Mouse (Mus musculus) CH12.LX (cell line): ENCODE data around the gene Osbpl3. TPM values are rescaled to one million over a fixed set of nuclear protein-coding genes. Genes with fewer than 3 reads are reported as not detected.

Experiments
- DNase-seq: peaks from one replicate; pipeline ENCODE4 v3.0.0-alpha.2; 2013; ENCODE audit errors: extremely low read depth
- H3K27ac ChIP-seq: 2 replicates; pipeline ENCODE4 v1.5.1; 2012; ENCODE audit warnings: low read depth, mild to moderate bottlenecking, control low read depth, moderate library complexity; ENCODE audit not compliant: insufficient read depth
- H3K27me3 ChIP-seq: replicated peaks from 2 replicates; pipeline ENCODE3; 2012; ENCODE audit warnings: inconsistent platforms
- H3K36me3 ChIP-seq, 2 experiments: replicated peaks in 1 of 2; 2 replicates each; pipeline versions ENCODE3 to v1.6.1; 2012; ENCODE audit warnings: inconsistent platforms in 1 of 2, low read length in 1 of 2, mild to moderate bottlenecking in 1 of 2, mixed read lengths in 1 of 2, moderate library complexity in 1 of 2; ENCODE audit not compliant: control insufficient read depth in 1 of 2, insufficient read depth in 1 of 2
- H3K4me1 ChIP-seq, 2 experiments: 2 replicates each; pipeline ENCODE4 v1.6.1; 2012; ENCODE audit warnings: inconsistent platforms in 1 of 2, moderate library complexity in 1 of 2; ENCODE audit not compliant: insufficient read depth in 2 of 2, control insufficient read depth in 1 of 2
- H3K4me2 ChIP-seq: 2 replicates; pipeline ENCODE4 v1.6.1; 2012; ENCODE audit warnings: low read depth, mild to moderate bottlenecking, control low read depth; ENCODE audit not compliant: poor library complexity, insufficient read depth, severe bottlenecking
- H3K4me3 ChIP-seq, 3 experiments: fragments of 150-350 bp in 1 of 3; sonication (generic) in 1 of 3; replicated peaks in 1 of 3; 2 replicates each; pipeline versions ENCODE3 to v1.5.1; 2011 to 2012; ENCODE audit warnings: low read depth in 2 of 3, low read length in 2 of 3, mild to moderate bottlenecking in 2 of 3, moderate library complexity in 2 of 3, control low read depth in 1 of 3, improper control_type of control experiment in 1 of 3, inconsistent platforms in 1 of 3, mixed read lengths in 1 of 3; ENCODE audit not compliant: poor library complexity in 1 of 3
- H3K79me2 ChIP-seq: replicated peaks from 2 replicates; pipeline ENCODE4 v1.6.1; 2012; ENCODE audit warnings: mild to moderate bottlenecking, moderate library complexity; ENCODE audit not compliant: control insufficient read depth, poor library complexity, insufficient read depth, severe bottlenecking; ENCODE audit errors: extremely low read depth
- H3K9ac ChIP-seq: 2 replicates; pipeline ENCODE4 v1.6.1; 2012; ENCODE audit warnings: low read depth, mild to moderate bottlenecking, control low read depth, moderate library complexity; ENCODE audit not compliant: insufficient read depth
- H3K9me3 ChIP-seq: replicated peaks from 2 replicates; pipeline ENCODE3; 2012; ENCODE audit warnings: low read length, inconsistent platforms, mixed read lengths
- CHD2 ChIP-seq: IDR thresholded peaks from 2 replicates; pipeline ENCODE4 v1.6.1; 2011; ENCODE audit warnings: low read length, improper control_type of control experiment
- CTCF ChIP-seq, 2 experiments: IDR thresholded peaks in 1 of 2; conservative IDR thresholded peaks in 1 of 2; 2 replicates each; pipeline ENCODE4 v1.5.1; 2011 to 2012; ENCODE audit warnings: low read depth in 2 of 2, low read length in 2 of 2, improper control_type of control experiment in 1 of 2, inconsistent platforms in 1 of 2, mild to moderate bottlenecking in 1 of 2, moderate library complexity in 1 of 2
- ELF1 ChIP-seq: IDR thresholded peaks from 2 replicates; pipeline ENCODE4 v1.6.1; 2014; ENCODE audit warnings: low read depth, mild to moderate bottlenecking, inconsistent platforms, low read length, improper control_type of control experiment
- ETS1 ChIP-seq: conservative IDR thresholded peaks from 2 replicates; pipeline ENCODE4 v1.6.1; 2012; ENCODE audit warnings: low read depth, mild to moderate bottlenecking, inconsistent platforms, low read length, improper control_type of control experiment, moderate library complexity
- KAT2A ChIP-seq: IDR thresholded peaks from 2 replicates; pipeline ENCODE4 v1.6.1; 2012; ENCODE audit warnings: low read length, improper control_type of control experiment, inconsistent platforms; ENCODE audit not compliant: insufficient replicate concordance
- MAFK ChIP-seq: IDR thresholded peaks from 2 replicates; pipeline ENCODE4 v1.6.1; 2011; ENCODE audit warnings: low read length, improper control_type of control experiment; ENCODE audit not compliant: insufficient replicate concordance
- MAZ ChIP-seq: IDR thresholded peaks from 2 replicates; pipeline ENCODE4 v1.6.1; 2012; ENCODE audit warnings: low read depth, mild to moderate bottlenecking, inconsistent platforms, low read length, improper control_type of control experiment, moderate library complexity
- MEF2A ChIP-seq: IDR thresholded peaks from 2 replicates; pipeline ENCODE4 v1.6.1; 2014; ENCODE audit warnings: low read depth, mild to moderate bottlenecking, inconsistent platforms, low read length, improper control_type of control experiment, borderline replicate concordance
- MXI1 ChIP-seq: IDR thresholded peaks from 2 replicates; pipeline ENCODE4 v1.6.1; 2011; ENCODE audit warnings: mild to moderate bottlenecking, low read depth, low read length, improper control_type of control experiment
- MYC ChIP-seq: IDR thresholded peaks from 2 replicates; pipeline ENCODE4 v1.6.1; 2011; ENCODE audit warnings: low read depth, mild to moderate bottlenecking, improper control_type of control experiment, low read length
- NELFE ChIP-seq: IDR thresholded peaks from 2 replicates; pipeline ENCODE4 v1.6.1; 2011; ENCODE audit warnings: low read depth, low read length, improper control_type of control experiment
- NRF1 ChIP-seq: IDR thresholded peaks from 2 replicates; pipeline ENCODE4 v1.6.1; 2014; ENCODE audit warnings: low read depth, mild to moderate bottlenecking, inconsistent platforms, low read length, improper control_type of control experiment, moderate library complexity
- PAX5 ChIP-seq: IDR thresholded peaks from 2 replicates; pipeline ENCODE4 v1.6.1; 2012; ENCODE audit warnings: low read length, inconsistent platforms, mixed read lengths
- RCOR1 ChIP-seq: conservative IDR thresholded peaks from 2 replicates; pipeline ENCODE4 v1.6.1; 2012; ENCODE audit warnings: low read depth, mild to moderate bottlenecking, inconsistent platforms, low read length, improper control_type of control experiment
- SMC3 ChIP-seq: IDR thresholded peaks from 2 replicates; pipeline ENCODE4 v1.6.1; 2011; ENCODE audit warnings: low read depth, low read length, improper control_type of control experiment
- TBP ChIP-seq: conservative IDR thresholded peaks from 2 replicates; pipeline ENCODE4 v1.6.1; 2011; ENCODE audit warnings: low read depth, low read length, improper control_type of control experiment
- TCF12 ChIP-seq: IDR thresholded peaks from 2 replicates; pipeline ENCODE4 v1.6.1; 2014; ENCODE audit warnings: low read depth, mild to moderate bottlenecking, inconsistent platforms, low read length, improper control_type of control experiment
- UBTF ChIP-seq: IDR thresholded peaks from 2 replicates; pipeline ENCODE4 v1.6.1; 2012; ENCODE audit warnings: low read depth, mild to moderate bottlenecking, inconsistent platforms, low read length, improper control_type of control experiment, moderate library complexity
- USF1 ChIP-seq: IDR thresholded peaks from 2 replicates; pipeline ENCODE4 v1.6.1; 2014; ENCODE audit warnings: low read depth, mild to moderate bottlenecking, inconsistent platforms, low read length, improper control_type of control experiment
- USF2 ChIP-seq: conservative IDR thresholded peaks from 2 replicates; pipeline ENCODE4 v1.6.1; 2011; ENCODE audit warnings: low read depth, low read length, improper control_type of control experiment
- ZMIZ1 ChIP-seq: IDR thresholded peaks from 2 replicates; pipeline ENCODE4 v1.6.1; 2012; ENCODE audit warnings: low read depth, mild to moderate bottlenecking, inconsistent platforms, low read length, improper control_type of control experiment
- ZNF384 ChIP-seq: IDR thresholded peaks from 2 replicates; pipeline ENCODE4 v1.6.1; 2012; ENCODE audit warnings: low read depth, low read length, improper control_type of control experiment, inconsistent platforms
- dilution Hi-C: fragments of 300-500 bp; cut with MboI; formaldehyde crosslinking; loops from 2 replicates; pipeline ENCODE4 v1.14.3; 2020; ENCODE audit warnings: low sequenced_read_pairs; ENCODE audit not compliant: extremely low pct_unique_long_range_greater_than_20kb, extremely low pct_ligation_motif_present
- in situ Hi-C: fragments of 300-500 bp; cut with MboI; formaldehyde crosslinking; loops from 3 replicates; pipeline ENCODE4 v1.14.3; 2019; ENCODE audit warnings: low sequenced_read_pairs, low pct_ligation_motif_present, low pct_unique_long_range_greater_than_20kb, mixed read lengths
- polyA plus RNA-seq: library from polyadenylated mRNA; unstranded; fragments of >175 nt; gene quantifications from 2 replicates; pipeline ENCODE4 v1.2.1, GENCODE M21; 2012; ENCODE audit warnings: low read depth; ENCODE audit not compliant: insufficient read length
- total RNA-seq, 2 experiments: library from RNA; depleted of rRNA; stranded (reverse); fragments of 300-350 nt in 1 of 2; fragments of >200 nt in 1 of 2; gene quantifications; 2 replicates each; pipeline ENCODE4 v1.2.3; 2012 to 2014

Osbpl3 gene
- total and polyA plus RNA-seq, 3 experiments: 2.2 to 8.1 (median 3.5) TPM

DNA sequence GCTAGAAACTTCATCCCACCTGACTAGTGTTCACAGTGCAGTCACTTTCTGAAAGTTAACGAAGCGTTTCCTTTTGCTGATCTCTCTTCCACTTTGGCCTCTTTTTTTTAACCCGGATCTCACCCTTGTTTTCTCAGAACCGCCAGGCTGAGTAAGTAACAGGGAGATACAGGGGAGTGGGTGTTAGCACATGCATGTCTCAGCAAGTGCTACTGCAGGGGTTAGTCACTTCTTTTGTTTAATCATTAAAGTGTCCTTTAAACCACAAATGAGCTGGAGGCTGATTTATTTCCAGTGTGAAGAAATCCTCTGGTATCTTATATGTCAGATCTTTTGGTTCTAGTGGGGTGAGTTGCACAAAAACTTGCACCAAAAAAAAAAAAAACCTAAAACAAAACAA is 47.0 kb upstream of the Osbpl3 start:
- no peak for DNase-seq
- Histone ChIP-seq H3K27ac (no peak overlapping the region), H3K4me3 (no peak overlapping the region), H3K79me2 (no peaks in the 10 kb centered on the region), H3K4me2 (no peak overlapping the region), H3K4me1 (no peaks in the 10 kb centered on the region), H3K27me3 (peaks cover 19% of the 10 kb centered on the region), H3K36me3 (no peaks in the 10 kb centered on the region), H3K9me3 (no peaks in the 10 kb centered on the region), H3K9ac (no peak overlapping the region)
- in situ Hi-C loops (no loop called here), dilution Hi-C loops (no loop called here)
- TF ChIP-seq KAT2A: no peak
- TF ChIP-seq ETS1: no peak
- no peak for TF ChIP-seq ZNF384
- no peak for TF ChIP-seq MXI1
- TF ChIP-seq ELF1: no peak
- no peak for TF ChIP-seq MYC
- no peak for TF ChIP-seq RCOR1
- no peak for TF ChIP-seq MEF2A

DNA sequence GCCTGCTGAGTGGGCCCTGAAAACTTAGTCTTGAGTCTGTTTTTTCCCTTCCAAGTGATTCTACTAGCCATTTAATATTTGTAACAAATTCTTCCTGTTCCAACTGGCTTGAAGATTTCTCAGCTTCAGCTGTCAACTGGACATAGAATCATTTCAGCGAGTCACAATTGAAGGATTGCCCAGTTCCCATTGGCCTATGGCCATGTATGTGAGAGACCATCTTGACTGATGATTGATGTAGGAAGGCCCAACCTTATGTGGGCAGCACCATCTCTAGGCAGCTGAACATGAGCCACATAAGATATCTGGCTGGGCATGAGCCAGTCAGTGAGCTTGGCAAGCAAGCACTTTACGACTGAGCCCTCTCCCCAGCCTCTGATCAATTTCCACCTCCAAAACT is 42.3 kb upstream of the Osbpl3 start:
- H3K4me2 ChIP-seq: no peak overlapping the region
- no peak for TF ChIP-seq KAT2A
- no peak for TF ChIP-seq MXI1
- no peak for TF ChIP-seq ZMIZ1
- TF ChIP-seq TBP: no peak
- no peak for TF ChIP-seq USF2
- TF ChIP-seq MAZ: no peak
- TF ChIP-seq ELF1: no peak
- TF ChIP-seq MYC: no peak
- TF ChIP-seq MAFK: no peak
- TF ChIP-seq CHD2: no peak
- TF ChIP-seq TCF12: no peak
- TF ChIP-seq RCOR1: no peak
- TF ChIP-seq USF1: no peak
- TF ChIP-seq NELFE: no peak
- TF ChIP-seq SMC3: no peak
- TF ChIP-seq ETS1: no peak
- no peak for TF ChIP-seq UBTF
- TF ChIP-seq PAX5: no peak
- TF ChIP-seq NRF1: no peak
- TF ChIP-seq CTCF (conservative IDR thresholded peaks at IDR 0.05 in 1 of 2, IDR thresholded peaks at IDR 0.05 in 1 of 2; ENCODE audit: low read depth in 2 of 2, low read length in 2 of 2): no peak
- no peaks in the 10 kb centered on the region for H3K79me2 ChIP-seq
- dilution Hi-C loops: no loop called here
- DNase-seq: no peak
- no peak overlapping the region for H3K4me3 ChIP-seq
- in situ Hi-C loops: no loop called here
- no peak overlapping the region for H3K27ac ChIP-seq
- H3K27me3 ChIP-seq: peaks cover 29% of the 10 kb centered on the region
- no peak overlapping the region for H3K9ac ChIP-seq
- H3K4me1 ChIP-seq: no peaks in the 10 kb centered on the region
- no peaks in the 10 kb centered on the region for H3K36me3 ChIP-seq
- peaks cover 5% of the 10 kb centered on the region for H3K9me3 ChIP-seq
